Mouse (Mus musculus) layer of hippocampus, postnatal 36 days (tissue): Measurements from ENCODE around the gene Kcnk7. TPM values are rescaled to one million over a fixed set of nuclear protein-coding genes. Genes with fewer than 3 reads are reported as not detected.

Source experiments
- DNase-seq, 2 experiments: peaks; one replicate each; pipeline ENCODE4 v3.0.0; 2022
- total RNA-seq, 2 experiments: library from RNA; stranded (reverse); gene quantifications; 2 replicates each; pipeline ENCODE4 v1.2.3; 2021

The Kcnk7 gene
- total RNA-seq, 2 experiments from 2014 or later, result not detected

DNA sequence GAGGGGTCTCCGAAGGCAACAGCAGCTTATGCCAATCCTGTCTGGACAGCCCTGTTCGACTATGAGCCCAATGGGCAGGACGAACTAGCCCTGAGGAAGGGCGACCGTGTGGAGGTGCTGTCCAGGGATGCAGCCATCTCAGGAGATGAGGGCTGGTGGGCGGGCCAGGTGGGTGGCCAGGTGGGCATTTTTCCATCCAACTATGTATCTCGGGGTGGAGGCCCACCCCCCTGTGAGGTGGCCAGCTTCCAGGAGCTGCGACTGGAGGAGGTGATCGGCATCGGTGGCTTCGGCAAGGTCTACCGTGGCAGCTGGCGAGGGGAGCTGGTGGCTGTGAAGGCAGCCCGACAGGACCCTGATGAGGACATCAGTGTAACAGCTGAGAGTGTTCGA is 13.8 kb upstream of the Kcnk7 start:
- no peak for DNase-seq

- no peak for DNase-seq
Observed at GRCm38 (mm10) chr19:5691601-5692000, 12.6 kb upstream of the Kcnk7 start.

GRCm38 (mm10) chr19:5692086-5692912 is 11.9 kb upstream of the Kcnk7 start:
- DNase-seq, result no peak

GRCm38 (mm10) chr19:5692913-5693396 is 11.2 kb upstream of the Kcnk7 start:
- no peak for DNase-seq

- DNase-seq, result no peak
Observed at GRCm38 (mm10) chr19:5693801-5694200, 10.4 kb upstream of the Kcnk7 start.

- DNase-seq, result no peak
Observed at GRCm38 (mm10) chr19:5695849-5696462, 8.2 kb upstream of the Kcnk7 start.

DNA sequence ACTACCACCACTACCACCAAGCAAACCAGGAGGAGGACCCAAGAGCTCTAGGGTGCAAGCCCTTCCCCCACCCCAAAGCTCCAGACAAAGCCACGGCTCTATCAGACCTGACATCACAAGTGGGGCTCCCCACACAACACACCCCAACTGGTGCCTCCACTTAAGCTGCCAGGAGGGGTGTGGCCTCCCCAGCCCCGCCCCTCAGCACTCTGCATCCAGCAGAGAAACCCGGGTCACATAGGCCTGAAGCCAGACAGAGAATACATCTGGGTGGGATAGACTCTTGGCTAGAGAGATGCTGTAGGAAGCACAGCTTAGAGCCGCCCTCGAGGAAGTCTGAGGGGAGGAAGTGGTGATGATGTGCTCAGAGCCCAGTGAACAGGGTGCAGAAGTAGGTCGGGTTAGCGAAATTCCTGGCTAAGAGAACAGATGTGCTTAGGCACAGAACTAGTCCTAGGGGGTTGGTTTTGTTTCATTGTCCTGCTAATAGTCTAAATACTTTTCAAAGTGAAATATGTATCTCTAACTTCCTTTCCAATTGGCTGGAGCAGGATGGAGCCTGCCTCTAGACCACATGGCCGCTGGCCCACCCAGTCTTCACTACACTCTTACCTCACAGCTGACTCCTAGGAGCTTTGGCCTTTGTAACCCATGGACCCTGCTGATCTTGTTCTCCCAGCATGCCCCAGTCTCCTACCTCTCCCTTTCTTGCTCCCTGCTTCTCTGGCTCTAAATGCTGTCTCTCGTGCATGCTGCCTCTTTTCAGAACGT is 819 bp downstream of the Kcnk7 start:
- DNase-seq, result no peak

- no peak for DNase-seq
Observed at GRCm38 (mm10) chr19:5710068-5710467, 5.9 kb downstream of the Kcnk7 start.

DNA sequence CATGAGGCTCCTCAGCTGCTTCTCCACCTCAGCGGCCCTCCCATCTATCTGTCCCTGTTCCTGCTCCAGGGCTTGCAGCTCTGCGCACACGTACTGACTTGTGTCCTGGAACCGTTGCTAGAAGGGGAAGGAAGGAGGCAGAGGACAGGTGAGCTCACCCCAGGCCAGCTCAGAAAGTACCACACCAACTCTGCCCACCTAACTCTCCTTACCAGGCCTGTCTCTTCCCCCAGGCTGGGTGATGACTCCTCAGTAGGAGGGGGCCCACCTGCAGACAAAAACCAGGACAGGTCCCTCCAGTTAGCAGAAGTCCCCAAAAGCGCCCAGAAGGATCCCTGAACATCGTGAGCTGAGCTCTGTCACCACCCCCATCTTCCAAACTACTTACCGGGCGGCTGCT is 6.4 kb downstream of the Kcnk7 start:
- DNase-seq, result no peak

DNA sequence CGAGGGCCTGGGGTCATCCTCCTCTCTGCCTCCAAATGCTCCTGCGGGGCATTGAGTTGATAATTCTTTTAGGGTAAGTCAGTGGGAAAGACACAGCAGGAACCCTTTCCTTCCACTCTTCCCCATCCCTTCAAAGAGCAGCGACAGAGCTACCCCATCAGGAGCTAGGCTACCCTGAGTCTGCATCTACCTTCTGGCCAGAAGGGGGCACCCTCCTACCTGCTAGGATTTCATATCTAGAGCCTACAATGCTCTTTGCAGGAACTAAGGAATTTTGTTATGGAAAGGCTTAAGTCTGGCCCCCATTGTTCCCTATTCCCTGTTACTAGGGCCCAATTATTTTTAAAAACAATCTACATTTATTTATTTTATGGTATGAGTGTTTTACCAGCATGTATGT is 7.1 kb downstream of the Kcnk7 start:
- no peak for DNase-seq

DNA sequence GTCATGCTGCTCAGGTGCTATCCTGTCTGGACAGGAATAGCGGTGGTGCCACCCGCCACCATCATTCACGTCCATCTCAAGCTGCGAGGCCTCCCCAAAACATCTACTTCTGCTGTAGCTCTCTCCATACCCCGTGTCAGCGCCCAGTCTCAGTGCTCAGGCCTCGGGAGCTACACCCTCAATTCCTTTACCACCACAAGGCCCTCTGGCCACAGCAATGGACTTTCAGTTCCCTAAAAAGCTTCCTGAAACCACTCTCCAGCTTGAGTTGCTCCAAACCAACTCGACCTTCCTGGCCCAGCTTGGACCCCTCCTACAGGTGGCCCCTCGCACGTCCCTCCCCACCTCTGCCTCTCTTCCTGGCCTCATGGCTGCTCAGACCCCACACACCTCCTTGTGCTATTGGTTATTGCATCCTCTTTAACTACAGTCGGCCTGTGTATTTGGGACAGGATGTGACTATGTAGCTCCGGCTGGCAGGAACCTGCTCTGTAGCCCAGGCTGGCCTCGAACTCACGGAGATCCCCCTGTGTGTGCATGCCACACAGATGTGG is 7.8 kb downstream of the Kcnk7 start:
- no peak for DNase-seq

GRCm38 (mm10) chr19:5713255-5713654 is 9.1 kb downstream of the Kcnk7 start:
- no peak for DNase-seq

DNA sequence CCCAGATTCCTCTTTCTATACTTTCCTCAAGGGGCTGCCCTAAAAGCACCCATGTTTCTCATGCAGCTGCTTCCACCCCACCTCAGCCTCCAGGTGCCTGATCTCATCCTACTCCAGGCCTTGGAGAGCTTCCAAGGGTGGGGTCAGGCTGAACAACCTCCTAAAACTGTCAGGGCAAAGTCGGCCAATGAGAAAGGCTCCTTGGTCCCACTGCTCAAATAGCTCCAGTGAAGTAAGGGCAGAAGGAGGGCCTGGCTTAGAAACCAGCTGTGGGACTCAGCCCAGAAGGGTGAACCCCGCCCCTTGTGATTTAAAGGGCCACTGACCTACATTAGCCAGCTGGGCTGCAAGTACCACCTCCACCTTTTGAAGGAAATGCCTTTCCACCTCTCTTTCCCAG is 9.6 kb downstream of the Kcnk7 start:
- DNase-seq, result no peak

- DNase-seq, result peak; percentile 50 to 51
Observed at GRCm38 (mm10) chr19:5715793-5716688, 11.9 kb downstream of the Kcnk7 start.

- no peak for DNase-seq
Observed at GRCm38 (mm10) chr19:5716955-5717354, 12.8 kb downstream of the Kcnk7 start.

GRCm38 (mm10) chr19:5721233-5721632 is 17.1 kb downstream of the Kcnk7 start:
- DNase-seq, result no peak

DNA sequence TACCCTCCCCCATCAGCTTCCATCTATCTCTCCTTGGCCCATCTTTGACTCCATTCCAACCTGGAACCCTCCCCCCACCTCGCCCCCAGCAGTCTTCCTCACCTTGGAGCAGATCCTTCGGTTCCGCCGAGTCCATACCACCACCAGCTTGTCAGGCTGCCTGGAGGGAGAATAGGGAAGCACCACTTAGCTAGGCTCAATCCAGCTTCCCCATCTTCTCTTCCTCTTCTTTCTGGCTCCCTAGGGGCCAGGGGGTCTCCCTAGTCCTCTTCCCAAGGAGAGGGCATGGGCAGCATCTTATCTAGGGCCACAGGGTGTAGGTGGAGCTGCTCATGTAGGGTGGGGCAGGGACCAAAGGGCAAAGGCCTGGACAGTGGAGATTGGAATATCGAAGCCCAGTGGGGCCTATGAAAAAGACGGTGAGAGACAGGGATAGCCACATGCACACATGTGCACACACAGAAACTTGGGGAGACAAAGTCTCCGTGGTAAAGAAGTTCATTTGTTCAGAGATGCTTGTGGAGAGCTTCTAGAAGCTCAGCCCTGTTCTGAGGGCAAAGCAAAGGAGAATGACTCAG is 18.8 kb downstream of the Kcnk7 start:
- DNase-seq, result no peak

DNA sequence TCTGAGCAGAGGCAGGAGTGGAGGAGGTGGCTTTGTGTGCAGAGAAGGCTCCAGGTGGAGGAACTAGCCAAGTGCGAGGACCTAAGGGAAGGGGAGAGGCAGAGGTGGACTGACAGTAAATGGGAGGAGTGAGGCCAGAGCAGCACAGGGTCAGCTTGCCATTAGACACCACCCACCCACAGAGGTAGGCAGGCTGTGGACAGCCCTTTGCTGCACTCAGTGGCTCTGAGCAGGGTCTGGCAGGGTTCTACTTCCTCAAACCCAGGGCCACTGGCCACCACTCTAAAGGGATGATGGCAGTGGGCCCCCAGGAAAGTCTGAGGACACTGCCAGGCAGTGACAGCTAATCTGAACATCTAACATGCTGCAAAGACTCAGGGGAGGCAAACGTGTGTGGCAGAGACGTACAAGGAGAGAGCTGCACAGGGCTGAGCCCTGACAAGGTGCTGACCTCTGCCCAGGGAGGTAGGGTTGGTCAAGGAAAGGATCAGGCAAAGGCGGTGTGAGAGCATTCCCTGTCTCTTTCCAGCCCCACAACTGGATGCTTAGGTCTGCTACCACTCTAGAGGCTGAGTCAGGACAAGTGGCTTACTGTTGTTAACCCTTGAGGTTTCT is 19.9 kb downstream of the Kcnk7 start:
- no peak for DNase-seq

DNA sequence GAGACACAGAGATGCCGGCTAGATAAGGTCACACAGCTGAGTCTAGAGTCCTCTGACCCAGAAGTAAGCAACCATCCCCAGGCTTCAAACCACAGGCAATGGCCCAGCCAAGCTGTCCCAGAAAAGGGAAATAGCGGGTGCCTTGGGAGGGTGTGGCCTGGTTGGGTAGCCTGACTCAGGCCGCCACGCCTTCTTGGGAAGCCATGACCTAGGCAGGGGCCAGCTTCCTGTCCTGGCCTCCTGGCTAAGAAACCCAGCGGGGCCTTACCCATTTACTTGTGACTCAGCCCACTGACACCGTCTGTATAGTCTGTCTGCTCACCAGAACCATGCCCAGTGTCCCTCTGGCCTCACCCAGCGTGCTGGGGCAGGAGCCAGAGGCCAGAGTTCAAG is 20.4 kb downstream of the Kcnk7 start:
- DNase-seq, result no peak

- DNase-seq, result no peak
Observed at GRCm38 (mm10) chr19:5725029-5725707, 21.0 kb downstream of the Kcnk7 start.
